Mouse (Mus musculus) embryo, embryonic 9.5 days (tissue): ENCODE data around the gene Acvr1.

Source experiments
- DNase-seq: peaks from one replicate; pipeline ENCODE4 v3.0.0-alpha.2; 2017; ENCODE audit errors: extremely low spot score

Gene Acvr1

GRCm38 (mm10) chr2:58479536-58479935 is 87.4 kb downstream of the Acvr1 start:
- no peak for DNase-seq

- no peak for DNase-seq
These were observed 88.8 kb downstream of the Acvr1 start for GRCm38 (mm10) chr2:58478144-58478543.

GRCm38 (mm10) chr2:58476956-58477715 is 89.8 kb downstream of the Acvr1 start:
- DNase-seq = peak; percentile 73

- DNase-seq = no peak
These were observed 91.4 kb downstream of the Acvr1 start for GRCm38 (mm10) chr2:58475578-58475977.

GRCm38 (mm10) chr2:58470290-58470689 is 96.7 kb downstream of the Acvr1 start:
- no peak for DNase-seq

- no peak for DNase-seq
These were observed 97.1 kb downstream of the Acvr1 start, which contains the start of gene Gm17409 for GRCm38 (mm10) chr2:58469816-58470215. Gene Gm17409, plus strand, starts transcription at chr2:58470116.

GRCm38 (mm10) chr2:58458820-58459371 is 108.1 kb downstream of the Acvr1 start:
- no peak for DNase-seq

- no peak for DNase-seq
These were observed 109.5 kb downstream of the Acvr1 start for GRCm38 (mm10) chr2:58457488-58457865.

GRCm38 (mm10) chr2:58456843-58457487 is 110.0 kb downstream of the Acvr1 start:
- DNase-seq = no peak

GRCm38 (mm10) chr2:58454095-58454865 is 112.7 kb downstream of the Acvr1 start:
- DNase-seq = no peak

- no peak for DNase-seq
These were observed 120.0 kb downstream of the Acvr1 start for GRCm38 (mm10) chr2:58447001-58447400.

- no peak for DNase-seq
These were observed 123.8 kb downstream of the Acvr1 start for GRCm38 (mm10) chr2:58443163-58443562.

- DNase-seq = no peak
These were observed 130.0 kb downstream of the Acvr1 start for GRCm38 (mm10) chr2:58436911-58437310.

- DNase-seq = no peak
These were observed 131.4 kb downstream of the Acvr1 start for GRCm38 (mm10) chr2:58435507-58435906.

- no peak for DNase-seq
These were observed 132.5 kb downstream of the Acvr1 start for GRCm38 (mm10) chr2:58434438-58434837.

- DNase-seq = no peak
These were observed 133.6 kb downstream of the Acvr1 start for GRCm38 (mm10) chr2:58433317-58433716.

GRCm38 (mm10) chr2:58432211-58432610 is 134.7 kb downstream of the Acvr1 start:
- DNase-seq = no peak

GRCm38 (mm10) chr2:58425436-58426004 is 141.4 kb downstream of the Acvr1 start:
- DNase-seq = no peak

GRCm38 (mm10) chr2:58423319-58423718 is 143.6 kb downstream of the Acvr1 start:
- DNase-seq = no peak

GRCm38 (mm10) chr2:58419571-58419970 is 147.4 kb downstream of the Acvr1 start:
- no peak for DNase-seq

- no peak for DNase-seq
These were observed 148.8 kb downstream of the Acvr1 start for GRCm38 (mm10) chr2:58418109-58418508.

- DNase-seq = no peak
These were observed 149.3 kb downstream of the Acvr1 start for GRCm38 (mm10) chr2:58417684-58418083.
